In the genomic region with DNA sequence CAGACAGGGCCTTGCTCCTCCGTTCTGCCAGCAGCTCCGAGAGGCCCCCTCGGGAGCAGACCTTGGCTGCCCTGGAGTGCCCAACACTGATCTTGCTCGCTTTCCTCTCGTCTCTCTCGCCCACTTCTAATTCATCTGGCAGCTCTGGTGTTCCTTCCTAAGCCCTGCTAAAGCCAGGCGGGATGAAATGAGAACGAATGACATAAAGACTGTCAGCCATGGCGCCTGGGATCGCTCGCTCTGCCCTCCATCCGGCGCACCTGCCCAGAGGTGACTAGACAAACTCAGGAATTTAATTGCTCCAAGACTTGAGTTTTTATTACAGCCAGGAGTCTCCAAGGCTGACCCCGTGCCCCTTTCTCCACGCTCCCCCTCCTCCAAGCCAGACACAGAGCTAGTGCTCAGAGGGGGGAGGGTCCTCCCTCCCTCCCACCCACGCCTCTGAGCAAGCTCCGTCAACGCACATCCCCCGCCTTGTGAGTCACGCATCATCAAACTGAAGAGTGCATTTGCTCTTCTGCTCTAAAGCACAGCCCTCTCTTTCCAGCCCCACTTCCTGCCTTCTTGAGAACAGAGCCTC, we compare ENCODE assay signal across 9 mouse cellular contexts. TPM values are rescaled to one million over a fixed set of nuclear protein-coding genes. Genes with fewer than 3 reads are reported as not detected.
DNase-seq lines count a peak whose midpoint lies in the region; ATAC-seq lines count a peak whose summit lies in the region.
"Had no signal": no experiment of that assay in that cellular context is flagged by ENCODE, and none has a peak within 500 bp of the region (broad histone marks: within the 10 kb centered on the region; RNA-seq: fewer than 3 reads in every experiment).

No protein-coding gene starts in this region.

- no peaks in the 10 kb centered on the region for H3K36me3 ChIP-seq in neural tube, embryonic 11.5 days (ENCODE audit: control insufficient read depth, insufficient read depth, low read length)
- no peaks in the 10 kb centered on the region for H3K36me3 ChIP-seq in forebrain, embryonic 11.5 days (ENCODE audit: control insufficient read depth, insufficient read depth, low read length)
- H3K36me3 ChIP-seq in limb, embryonic 11.5 days (ENCODE audit: control insufficient read depth, insufficient read depth, low read length) = no peaks in the 10 kb centered on the region
- no peaks in the 10 kb centered on the region for H3K36me3 ChIP-seq in stomach, embryonic 16.5 days (ENCODE audit: control insufficient read depth, insufficient read depth, low read length)

- WGBS in neural tube, embryonic 11.5 days = 17% methylated on average over 20 of the region's 20 CpGs
- WGBS in forebrain, embryonic 11.5 days = 22% methylated on average over 20 of the region's 20 CpGs
- 4% methylated on average over 20 of the region's 20 CpGs for WGBS in limb, embryonic 11.5 days
- 16% methylated on average over 20 of the region's 20 CpGs for WGBS in stomach, embryonic 16.5 days

- H3K9me3 ChIP-seq in neural tube, embryonic 11.5 days (ENCODE audit: control insufficient read depth, low read length) = no peaks in the 10 kb centered on the region
- no peaks in the 10 kb centered on the region for H3K9me3 ChIP-seq in forebrain, embryonic 11.5 days (ENCODE audit: control insufficient read depth, low read length)
- H3K9me3 ChIP-seq in limb, embryonic 11.5 days (ENCODE audit: control insufficient read depth, low read length) = no peaks in the 10 kb centered on the region
- H3K9me3 ChIP-seq in stomach, embryonic 16.5 days (replicated peaks; ENCODE audit: control insufficient read depth, low read length) = no peaks in the 10 kb centered on the region

- H3K27ac ChIP-seq in neural tube, embryonic 11.5 days (ENCODE audit: low read depth, low read length) = peak overlapping the region; percentile 50; the same call in 1 of the 2 replicates
- no peak overlapping the region for H3K27ac ChIP-seq in forebrain, embryonic 11.5 days (ENCODE audit: low read depth, low read length)
- H3K27ac ChIP-seq in limb, embryonic 11.5 days (replicated peaks; ENCODE audit: low read depth, low read length) = no peak overlapping the region; the same call in 1 of the 2 replicates
- peak overlapping the region; percentile 24; the same call in 1 of the 2 replicates for H3K27ac ChIP-seq in stomach, embryonic 16.5 days (ENCODE audit: low read length)
- H3K27ac ChIP-seq: left cerebral cortex, adult 2 months had no signal

- ATAC-seq in neural tube, embryonic 11.5 days (ENCODE audit: insufficient read depth, low FRiP score, low TSS enrichment) = no peak
- no peak for ATAC-seq in forebrain, embryonic 11.5 days (replicated peaks; ENCODE audit: low FRiP score)
- peak; percentile 52; the same call in 1 of the 2 replicates for ATAC-seq in limb, embryonic 11.5 days (ENCODE audit: insufficient number of reproducible peaks, low FRiP score, low TSS enrichment, low read depth)
- no peak; the same call in 1 of the 2 replicates for ATAC-seq in stomach, embryonic 16.5 days (ENCODE audit: insufficient read depth, low FRiP score)

- H3K4me2 ChIP-seq in neural tube, embryonic 11.5 days (ENCODE audit: low read depth) = peak overlapping the region; percentile 22
- peak overlapping the region; percentile 15; the same call in 1 of the 2 replicates for H3K4me2 ChIP-seq in forebrain, embryonic 11.5 days (ENCODE audit: low read depth, low read length, severe bottlenecking)
- H3K4me2 ChIP-seq in limb, embryonic 11.5 days (ENCODE audit: low read depth, severe bottlenecking) = peak overlapping the region; percentile 41
- no peak overlapping the region for H3K4me2 ChIP-seq in stomach, embryonic 16.5 days (ENCODE audit: low read depth, low read length)

- peaks cover 6% of the 10 kb centered on the region for H3K4me1 ChIP-seq in neural tube, embryonic 11.5 days (ENCODE audit: control insufficient read depth, insufficient read depth, low read length)
- peaks cover 7% of the 10 kb centered on the region; the same call in 1 of the 2 replicates for H3K4me1 ChIP-seq in forebrain, embryonic 11.5 days (replicated peaks; ENCODE audit: control insufficient read depth, insufficient read depth, low read length)
- H3K4me1 ChIP-seq in limb, embryonic 11.5 days (ENCODE audit: control insufficient read depth, insufficient read depth, low read length) = peaks cover 19% of the 10 kb centered on the region
- H3K4me1 ChIP-seq in stomach, embryonic 16.5 days (ENCODE audit: control insufficient read depth, insufficient read depth, low read length) = peaks cover 23% of the 10 kb centered on the region

- H3K4me3 ChIP-seq in neural tube, embryonic 11.5 days (ENCODE audit: low read depth, low read length) = no peak overlapping the region
- H3K4me3 ChIP-seq in forebrain, embryonic 11.5 days (ENCODE audit: low read depth, low read length) = no peak overlapping the region
- H3K4me3 ChIP-seq in limb, embryonic 11.5 days (ENCODE audit: low read depth, low read length) = no peak overlapping the region
- H3K4me3 ChIP-seq in stomach, embryonic 16.5 days (replicated peaks; ENCODE audit: low read length) = no peak overlapping the region
- H3K4me3 ChIP-seq: left cerebral cortex, adult 2 months had no signal

- no peaks in the 10 kb centered on the region for H3K27me3 ChIP-seq in neural tube, embryonic 11.5 days (ENCODE audit: control insufficient read depth, insufficient read depth, low read length)
- H3K27me3 ChIP-seq in forebrain, embryonic 11.5 days (ENCODE audit: control insufficient read depth, insufficient read depth, low read length) = no peaks in the 10 kb centered on the region; the same call in 1 of the 2 replicates
- H3K27me3 ChIP-seq in limb, embryonic 11.5 days (ENCODE audit: control insufficient read depth, insufficient read depth, low read length) = no peaks in the 10 kb centered on the region
- H3K27me3 ChIP-seq in stomach, embryonic 16.5 days (ENCODE audit: control insufficient read depth, insufficient read depth, low read length) = no peaks in the 10 kb centered on the region

- peak; percentile 43 for DNase-seq in neural tube, embryonic 11.5 days (ENCODE audit: low spot score)
- no peak for DNase-seq in neural tube, embryonic 10.5 days (ENCODE audit: extremely low spot score, low spot score)
- DNase-seq in forebrain, embryonic 11.5 days (ENCODE audit: low spot score) = no peak
- peak; percentile 59 for DNase-seq in limb, embryonic 11.5 days (ENCODE audit: low spot score)
- DNase-seq in cerebellum, postnatal 36 days = no peak
- DNase-seq in lung, postnatal 4 days = no peak
- DNase-seq in testis, postnatal 10 days (ENCODE audit: low spot score) = no peak

- no peak overlapping the region for H3K9ac ChIP-seq in neural tube, embryonic 11.5 days (ENCODE audit: low read length)
- H3K9ac ChIP-seq in forebrain, embryonic 11.5 days (ENCODE audit: low read length) = no peak overlapping the region; the same call in 1 of the 2 replicates
- 0 out of 2 replicates have a peak overlapping the region, but pooled peaks have one; percentile 27 for H3K9ac ChIP-seq in limb, embryonic 11.5 days (ENCODE audit: low read length)
- H3K9ac ChIP-seq in stomach, embryonic 16.5 days (ENCODE audit: low read length) = peak overlapping the region; percentile 19; the same call in 1 of the 2 replicates

RNA-seq across cellular contexts. Expression of gene Dlk1, which starts 27.8 kb away (rescaled TPM):
- 112 and 120 TPM in 2 replicates for polyA plus RNA-seq in neural tube, embryonic 11.5 days (2014; fragmentation: Nextera tagmentation; extraction: Ambion mirVana)
- 169 and 191 TPM in 2 replicates for polyA plus RNA-seq in forebrain, embryonic 11.5 days (2014; fragmentation: Nextera tagmentation; extraction: Ambion mirVana)
- 95.6 and 121 TPM in 2 replicates for polyA plus RNA-seq in limb, embryonic 11.5 days (2014; fragmentation: Nextera tagmentation; extraction: Ambion mirVana)
- 449 and 542 TPM in 2 replicates for polyA plus RNA-seq in stomach, embryonic 16.5 days (2015; fragmentation: Nextera tagmentation; extraction: Ambion mirVana)

Comparison
In these comparisons a context has a peak if more than half of its experiments do, and no peak if none do; other contexts are left out.
1. DNase-seq: peak in neural tube, embryonic 11.5 days (single experiment) and limb, embryonic 11.5 days (single experiment); none in neural tube, embryonic 10.5 days (single experiment), forebrain, embryonic 11.5 days (single experiment), cerebellum, postnatal 36 days (0 of 2), lung, postnatal 4 days (0 of 2) and testis, postnatal 10 days (single experiment).
2. H3K27ac ChIP-seq: peak in neural tube, embryonic 11.5 days (single experiment) and stomach, embryonic 16.5 days (single experiment); none in forebrain, embryonic 11.5 days (single experiment) and limb, embryonic 11.5 days (single experiment).
3. H3K9ac ChIP-seq: peak in limb, embryonic 11.5 days (single experiment) and stomach, embryonic 16.5 days (single experiment); none in neural tube, embryonic 11.5 days (single experiment) and forebrain, embryonic 11.5 days (single experiment).